Mouse (Mus musculus): ENCODE data around the gene Asns.

- peak; percentile 63; the same call in 1 of the 2 replicates for TF ChIP-seq CTCF (IDR thresholded peaks at IDR 0.05; ENCODE audit: low read depth)
- TF ChIP-seq EP300 (IDR thresholded peaks at IDR 0.05; ENCODE audit: low read depth) = no peak
Measured at GRCm38 (mm10) chr6:7660377-7661080, 32.5 kb downstream of the Asns start.

Measured in liver, embryonic 14.5 days (tissue).